Mouse (Mus musculus): ENCODE data around the gene Trpv6. TPM values are rescaled to one million over a fixed set of nuclear protein-coding genes. Genes with fewer than 3 reads are reported as not detected.

Gene Trpv6
- total RNA-seq (2014; fragmentation: Nextera tagmentation) (not detected in 2 replicates), total RNA-seq (2017) (not detected in 2 replicates)

GRCm38 (mm10) chr6:41636178-41636577 is at the start of gene Trpv6:
Gene Trpv6, minus strand, starts transcription at chr6:41636405.
- no peak for ATAC-seq (replicated peaks; ENCODE audit: low FRiP score, low TSS enrichment, poor library complexity, severe bottlenecking)

- no peak for ATAC-seq (replicated peaks; ENCODE audit: low FRiP score, low TSS enrichment, poor library complexity, severe bottlenecking)
Observed at GRCm38 (mm10) chr6:41685596-41685995, 49.4 kb upstream of the Trpv6 start.

- ATAC-seq (replicated peaks; ENCODE audit: low FRiP score, low TSS enrichment, poor library complexity, severe bottlenecking), result peak; percentile 72
Observed at GRCm38 (mm10) chr6:41684911-41685310, 48.7 kb upstream of the Trpv6 start.

GRCm38 (mm10) chr6:41684131-41684530 is 47.9 kb upstream of the Trpv6 start, which contains the start of gene Llcfc1:
Gene Llcfc1, plus strand, starts transcription at chr6:41684431.
- ATAC-seq (replicated peaks; ENCODE audit: low FRiP score, low TSS enrichment, poor library complexity, severe bottlenecking), result no peak

GRCm38 (mm10) chr6:41681656-41682055 is 45.5 kb upstream of the Trpv6 start:
- ATAC-seq (replicated peaks; ENCODE audit: low FRiP score, low TSS enrichment, poor library complexity, severe bottlenecking), result no peak

- no peak for ATAC-seq (replicated peaks; ENCODE audit: low FRiP score, low TSS enrichment, poor library complexity, severe bottlenecking)
Observed at GRCm38 (mm10) chr6:41680669-41681068, 44.5 kb upstream of the Trpv6 start, which contains the start of gene Trpv5. Gene Trpv5, minus strand, starts transcription at chr6:41680769.

- peak; percentile 44 for ATAC-seq (replicated peaks; ENCODE audit: low FRiP score, low TSS enrichment, poor library complexity, severe bottlenecking)
Observed at GRCm38 (mm10) chr6:41676530-41676929, 40.3 kb upstream of the Trpv6 start.

GRCm38 (mm10) chr6:41662320-41662719 is 26.1 kb upstream of the Trpv6 start:
- ATAC-seq (replicated peaks; ENCODE audit: low FRiP score, low TSS enrichment, poor library complexity, severe bottlenecking), result peak; percentile 96

- peak; percentile 76 for ATAC-seq (replicated peaks; ENCODE audit: low FRiP score, low TSS enrichment, poor library complexity, severe bottlenecking)
Observed at GRCm38 (mm10) chr6:41658487-41658886, 22.3 kb upstream of the Trpv6 start.

GRCm38 (mm10) chr6:41654648-41655047 is 18.4 kb upstream of the Trpv6 start:
- peak; percentile 66 for ATAC-seq (replicated peaks; ENCODE audit: low FRiP score, low TSS enrichment, poor library complexity, severe bottlenecking)

GRCm38 (mm10) chr6:41653173-41653572 is 17.0 kb upstream of the Trpv6 start:
- ATAC-seq (replicated peaks; ENCODE audit: low FRiP score, low TSS enrichment, poor library complexity, severe bottlenecking), result no peak

- ATAC-seq (replicated peaks; ENCODE audit: low FRiP score, low TSS enrichment, poor library complexity, severe bottlenecking), result no peak
Observed at GRCm38 (mm10) chr6:41646672-41647071, 10.5 kb upstream of the Trpv6 start.

- ATAC-seq (replicated peaks; ENCODE audit: low FRiP score, low TSS enrichment, poor library complexity, severe bottlenecking), result no peak
Observed at GRCm38 (mm10) chr6:41646220-41646619, 10.0 kb upstream of the Trpv6 start.

GRCm38 (mm10) chr6:41643227-41643626 is 7.0 kb upstream of the Trpv6 start:
- no peak for ATAC-seq (replicated peaks; ENCODE audit: low FRiP score, low TSS enrichment, poor library complexity, severe bottlenecking)

- ATAC-seq (replicated peaks; ENCODE audit: low FRiP score, low TSS enrichment, poor library complexity, severe bottlenecking), result no peak
Observed at GRCm38 (mm10) chr6:41642765-41643164, 6.6 kb upstream of the Trpv6 start.

GRCm38 (mm10) chr6:41641173-41641866 is 5.1 kb upstream of the Trpv6 start:
- ATAC-seq (replicated peaks; ENCODE audit: low FRiP score, low TSS enrichment, poor library complexity, severe bottlenecking), result no peak

- ATAC-seq (replicated peaks; ENCODE audit: low FRiP score, low TSS enrichment, poor library complexity, severe bottlenecking), result no peak
Observed at GRCm38 (mm10) chr6:41640449-41640848, 4.2 kb upstream of the Trpv6 start.

GRCm38 (mm10) chr6:41637927-41638506 is 1.8 kb upstream of the Trpv6 start:
- ATAC-seq (replicated peaks; ENCODE audit: low FRiP score, low TSS enrichment, poor library complexity, severe bottlenecking), result no peak

GRCm38 (mm10) chr6:41637393-41637792 is 1.2 kb upstream of the Trpv6 start:
- no peak for ATAC-seq (replicated peaks; ENCODE audit: low FRiP score, low TSS enrichment, poor library complexity, severe bottlenecking)

GRCm38 (mm10) chr6:41635211-41635610 is 994 bp downstream of the Trpv6 start:
- 0 out of 2 replicates have a peak, but pooled peaks have one; percentile 8 for ATAC-seq (replicated peaks; ENCODE audit: low FRiP score, low TSS enrichment, poor library complexity, severe bottlenecking)

GRCm38 (mm10) chr6:41631549-41631948 is 4.7 kb downstream of the Trpv6 start:
- no peak for ATAC-seq (replicated peaks; ENCODE audit: low FRiP score, low TSS enrichment, poor library complexity, severe bottlenecking)

Data from megakaryocyte-erythroid progenitor cell, adult 5-6 weeks (primary cell).